Mouse (Mus musculus): ENCODE results near the gene Lrrc20.

- no peak for TF ChIP-seq CTCF (IDR thresholded peaks at IDR 0.05; ENCODE audit: low read depth, low read length)
- no peak for TF ChIP-seq POLR2A (IDR thresholded peaks at IDR 0.05; ENCODE audit: borderline replicate concordance, low read depth, low read length)
These were observed 62.8 kb downstream of the Lrrc20 start for GRCm38 (mm10) chr10:61538446-61538845.
